Mouse (Mus musculus): ENCODE measurements around the gene AC109138.7. TPM values are rescaled to one million over a fixed set of nuclear protein-coding genes. Genes with fewer than 3 reads are reported as not detected.

AC109138.7 gene
- polyA plus RNA-seq, 1 experiment = not detected

- peak; percentile 80 for DNase-seq (ENCODE audit: low read depth)
- TF ChIP-seq CTCF (IDR thresholded peaks at IDR 0.05; ENCODE audit: borderline replicate concordance, extremely low read depth, insufficient read depth, insufficient read length) = no peak
- TF ChIP-seq POLR2A (IDR thresholded peaks at IDR 0.05; ENCODE audit: borderline replicate concordance, extremely low read depth, insufficient read depth, insufficient read length, poor library complexity, severe bottlenecking) = no peak
Measured at GRCm38 (mm10) chr19:4181892-4182291, 32.3 kb upstream of the AC109138.7 start.

GRCm38 (mm10) chr19:4183689-4184088 is 30.5 kb upstream of the AC109138.7 start:
- DNase-seq (ENCODE audit: low read depth) = no peak
- no peak for TF ChIP-seq POLR2A (IDR thresholded peaks at IDR 0.05; ENCODE audit: borderline replicate concordance, extremely low read depth, insufficient read depth, insufficient read length, poor library complexity, severe bottlenecking)
- TF ChIP-seq CTCF (IDR thresholded peaks at IDR 0.05; ENCODE audit: borderline replicate concordance, extremely low read depth, insufficient read depth, insufficient read length) = no peak

GRCm38 (mm10) chr19:4184976-4185975 is 28.9 kb upstream of the AC109138.7 start:
- DNase-seq (ENCODE audit: low read depth) = no peak

GRCm38 (mm10) chr19:4187303-4187702 is 26.9 kb upstream of the AC109138.7 start:
- TF ChIP-seq POLR2A (IDR thresholded peaks at IDR 0.05; ENCODE audit: borderline replicate concordance, extremely low read depth, insufficient read depth, insufficient read length, poor library complexity, severe bottlenecking) (no peak), CTCF (IDR thresholded peaks at IDR 0.05; ENCODE audit: borderline replicate concordance, extremely low read depth, insufficient read depth, insufficient read length) (no peak)
- no peak for DNase-seq (ENCODE audit: low read depth)

More at GRCm38 (mm10) chr19:4184976-4185975, 28.9 kb upstream of the AC109138.7 start:
- TF ChIP-seq CTCF (IDR thresholded peaks at IDR 0.05; ENCODE audit: borderline replicate concordance, extremely low read depth, insufficient read depth, insufficient read length) (no peak), POLR2A (IDR thresholded peaks at IDR 0.05; ENCODE audit: borderline replicate concordance, extremely low read depth, insufficient read depth, insufficient read length, poor library complexity, severe bottlenecking) (no peak)

- no peak for DNase-seq (ENCODE audit: low read depth)
Measured at GRCm38 (mm10) chr19:4189051-4189620, 25.0 kb upstream of the AC109138.7 start.

GRCm38 (mm10) chr19:4190831-4191334 is 23.3 kb upstream of the AC109138.7 start, which contains the start of gene Tbc1d10c:
Tbc1d10c (minus strand) TSS chr19:4191284.
- DNase-seq (ENCODE audit: low read depth) = no peak

More at GRCm38 (mm10) chr19:4189051-4189620, 25.0 kb upstream of the AC109138.7 start:
- TF ChIP-seq CTCF (IDR thresholded peaks at IDR 0.05; ENCODE audit: borderline replicate concordance, extremely low read depth, insufficient read depth, insufficient read length) (no peak), POLR2A (IDR thresholded peaks at IDR 0.05; ENCODE audit: borderline replicate concordance, extremely low read depth, insufficient read depth, insufficient read length, poor library complexity, severe bottlenecking) (no peak)

GRCm38 (mm10) chr19:4191528-4192250 is 22.5 kb upstream of the AC109138.7 start, which contains the start of gene Ppp1ca:
Ppp1ca (plus strand) TSS chr19:4192065.
- DNase-seq (ENCODE audit: low read depth) = peak; percentile 97
- TF ChIP-seq CTCF (IDR thresholded peaks at IDR 0.05; ENCODE audit: borderline replicate concordance, extremely low read depth, insufficient read depth, insufficient read length) = peak; percentile 70; the same call in 1 of the 2 replicates
- peak; percentile 96 for TF ChIP-seq POLR2A (IDR thresholded peaks at IDR 0.05; ENCODE audit: borderline replicate concordance, extremely low read depth, insufficient read depth, insufficient read length, poor library complexity, severe bottlenecking)

More at GRCm38 (mm10) chr19:4190831-4191334, 23.3 kb upstream of the AC109138.7 start, which contains the start of gene Tbc1d10c:
- TF ChIP-seq POLR2A (IDR thresholded peaks at IDR 0.05; ENCODE audit: borderline replicate concordance, extremely low read depth, insufficient read depth, insufficient read length, poor library complexity, severe bottlenecking) = no peak
- no peak for TF ChIP-seq CTCF (IDR thresholded peaks at IDR 0.05; ENCODE audit: borderline replicate concordance, extremely low read depth, insufficient read depth, insufficient read length)

GRCm38 (mm10) chr19:4192251-4192985 is 21.7 kb upstream of the AC109138.7 start:
- peak; percentile 48 for DNase-seq (ENCODE audit: low read depth)
- no peak for TF ChIP-seq CTCF (IDR thresholded peaks at IDR 0.05; ENCODE audit: borderline replicate concordance, extremely low read depth, insufficient read depth, insufficient read length)
- TF ChIP-seq POLR2A (IDR thresholded peaks at IDR 0.05; ENCODE audit: borderline replicate concordance, extremely low read depth, insufficient read depth, insufficient read length, poor library complexity, severe bottlenecking) = no peak

- TF ChIP-seq CTCF (IDR thresholded peaks at IDR 0.05; ENCODE audit: borderline replicate concordance, extremely low read depth, insufficient read depth, insufficient read length) (no peak), POLR2A (IDR thresholded peaks at IDR 0.05; ENCODE audit: borderline replicate concordance, extremely low read depth, insufficient read depth, insufficient read length, poor library complexity, severe bottlenecking) (no peak)
- no peak for DNase-seq (ENCODE audit: low read depth)
Measured at GRCm38 (mm10) chr19:4193129-4193528, 21.0 kb upstream of the AC109138.7 start.

All from brain, embryonic 14.5 days (tissue).